Comparison of ENCODE assay signal across 19 mouse cellular contexts in genomic region chr1:21048402-21048801, GRCm38 (mm10). TPM values are rescaled to one million over a fixed set of nuclear protein-coding genes. Genes with fewer than 3 reads are reported as not detected.
DNase-seq lines count a peak whose midpoint lies in the region; ATAC-seq and TF ChIP-seq lines count a peak whose summit lies in the region.
"Had no signal": no experiment of that assay in that cellular context is flagged by ENCODE, and none has a peak within 500 bp of the region (broad histone marks: within the 10 kb centered on the region; RNA-seq: fewer than 3 reads in every experiment).

No protein-coding gene starts in this region.

- no peak overlapping the region for H3K4me3 ChIP-seq in heart, embryonic 12.5 days
- no peak overlapping the region for H3K4me3 ChIP-seq in heart, embryonic 10.5 days
- H3K4me3 ChIP-seq in MEL (ENCODE audit: control insufficient read depth in 1 of 2, insufficient read depth in 1 of 2, low read depth in 2 of 2, low read length in 2 of 2), result no peak overlapping the region
- H3K4me3 ChIP-seq in liver, embryonic 15.5 days (replicated peaks), result no peak overlapping the region
- no peak overlapping the region for H3K4me3 ChIP-seq in midbrain, embryonic 11.5 days (ENCODE audit: low read depth, low read length)
- no peak overlapping the region for H3K4me3 ChIP-seq in forebrain, postnatal 0 days (ENCODE audit: low read depth, low read length)
- H3K4me3 ChIP-seq: embryonic facial prominence, embryonic 12.5 days; forebrain, embryonic 12.5 days; heart, adult 2 months; heart, embryonic 13.5 days; hindbrain, embryonic 15.5 days had no signal

- no peak for TF ChIP-seq RAD21 in MEL (IDR thresholded peaks at IDR 0.05; ENCODE audit: low read depth, low read length)

- no peak overlapping the region for H3K4me2 ChIP-seq in heart, embryonic 12.5 days
- H3K4me2 ChIP-seq in liver, embryonic 15.5 days, result no peak overlapping the region
- H3K4me2 ChIP-seq in midbrain, embryonic 11.5 days, result no peak overlapping the region
- H3K4me2 ChIP-seq in forebrain, postnatal 0 days (ENCODE audit: low read depth), result no peak overlapping the region
- H3K4me2 ChIP-seq: embryonic facial prominence, embryonic 12.5 days; forebrain, embryonic 12.5 days; heart, embryonic 13.5 days; hindbrain, embryonic 15.5 days had no signal

- H3K79me2 ChIP-seq in MEL (ENCODE audit: control insufficient read depth, insufficient read depth, low read length, poor library complexity), result no peaks in the 10 kb centered on the region

- 37% methylated on average over 8 of the region's 8 CpGs for WGBS in heart, embryonic 12.5 days
- WGBS in heart, embryonic 10.5 days, result 38% methylated on average over 8 of the region's 8 CpGs
- WGBS in liver, embryonic 15.5 days (ENCODE audit: insufficient replicate concordance), result 36% methylated on average over 8 of the region's 8 CpGs
- 86% methylated on average over 8 of the region's 8 CpGs for WGBS in midbrain, embryonic 11.5 days
- 91% methylated on average over 8 of the region's 8 CpGs for WGBS in forebrain, postnatal 0 days

- DNase-seq in heart, embryonic 10.5 days (ENCODE audit: low spot score), result no peak
- peak; percentile 55 for DNase-seq in MEL (ENCODE audit: low read depth, low spot score)
- DNase-seq in midbrain, embryonic 11.5 days (ENCODE audit: low spot score, missing footprints), result no peak
- DNase-seq in kidney, postnatal 10 days, result no peak
- DNase-seq in forebrain, postnatal 0 days, result no peak
- DNase-seq: adrenal gland, adult 2 months; adrenal gland, postnatal 25 days; cerebellum, adult 2 months; cerebellum, postnatal 10 days; gastrocnemius, postnatal 14 days; heart, adult 2 months; heart, postnatal 36 days had no signal

- no peaks in the 10 kb centered on the region for H3K9me3 ChIP-seq in heart, embryonic 12.5 days (replicated peaks)
- no peaks in the 10 kb centered on the region for H3K9me3 ChIP-seq in heart, embryonic 10.5 days
- H3K9me3 ChIP-seq in MEL (replicated peaks; ENCODE audit: insufficient read depth, low read length), result no peaks in the 10 kb centered on the region
- H3K9me3 ChIP-seq in liver, embryonic 15.5 days (replicated peaks), result no peaks in the 10 kb centered on the region
- H3K9me3 ChIP-seq in midbrain, embryonic 11.5 days (ENCODE audit: control insufficient read depth, low read length), result no peaks in the 10 kb centered on the region
- no peaks in the 10 kb centered on the region for H3K9me3 ChIP-seq in forebrain, postnatal 0 days (ENCODE audit: low read length)
- H3K9me3 ChIP-seq: embryonic facial prominence, embryonic 12.5 days; forebrain, embryonic 12.5 days; heart, embryonic 13.5 days; hindbrain, embryonic 15.5 days had no signal

- peak; percentile 87 to 93 for TF ChIP-seq EP300 in MEL (IDR thresholded peaks at IDR 0.05; ENCODE audit: low read depth in 1 of 2, low read length in 2 of 2)

- no peaks in the 10 kb centered on the region for H3K27me3 ChIP-seq in heart, embryonic 12.5 days (replicated peaks)
- no peaks in the 10 kb centered on the region for H3K27me3 ChIP-seq in heart, embryonic 10.5 days (ENCODE audit: insufficient read depth, poor library complexity, severe bottlenecking)
- H3K27me3 ChIP-seq in MEL (ENCODE audit: control insufficient read depth in 1 of 2, insufficient read depth in 2 of 2, low read length in 2 of 2), result no peaks in the 10 kb centered on the region
- H3K27me3 ChIP-seq in liver, embryonic 15.5 days, result no peaks in the 10 kb centered on the region
- no peaks in the 10 kb centered on the region for H3K27me3 ChIP-seq in midbrain, embryonic 11.5 days (ENCODE audit: control insufficient read depth, insufficient read depth, low read length)
- H3K27me3 ChIP-seq in forebrain, postnatal 0 days (ENCODE audit: insufficient read depth, low read length), result no peaks in the 10 kb centered on the region
- H3K27me3 ChIP-seq: embryonic facial prominence, embryonic 12.5 days; forebrain, embryonic 12.5 days; heart, embryonic 13.5 days; hindbrain, embryonic 15.5 days had no signal

- no peak for TF ChIP-seq CTCF in MEL (IDR thresholded peaks at IDR 0.05 in 2 of 3, conservative IDR thresholded peaks at IDR 0.05 in 1 of 3; ENCODE audit: control insufficient read depth in 1 of 3, insufficient read depth in 1 of 3, low read depth in 2 of 3, low read length in 3 of 3, poor library complexity in 1 of 3, severe bottlenecking in 1 of 3)
- TF ChIP-seq CTCF in forebrain, postnatal 0 days (IDR thresholded peaks at IDR 0.05; ENCODE audit: low read depth), result no peak

- peak overlapping the region; percentile 6; the same call in 1 of the 2 replicates for H3K27ac ChIP-seq in heart, embryonic 12.5 days (ENCODE audit: poor library complexity, severe bottlenecking)
- no peak overlapping the region for H3K27ac ChIP-seq in heart, embryonic 10.5 days
- H3K27ac ChIP-seq in MEL (ENCODE audit: control insufficient read depth, low read depth, low read length), result peak overlapping the region; percentile 32
- H3K27ac ChIP-seq in liver, embryonic 15.5 days (replicated peaks), result no peak overlapping the region
- no peak overlapping the region for H3K27ac ChIP-seq in midbrain, embryonic 11.5 days (ENCODE audit: low read depth, low read length)
- no peak overlapping the region for H3K27ac ChIP-seq in forebrain, postnatal 0 days (ENCODE audit: low read depth, low read length)
- H3K27ac ChIP-seq: embryonic facial prominence, embryonic 12.5 days; forebrain, embryonic 12.5 days; heart, adult 2 months; heart, embryonic 13.5 days; hindbrain, embryonic 15.5 days had no signal

- H3K36me3 ChIP-seq in heart, embryonic 12.5 days, result no peaks in the 10 kb centered on the region
- H3K36me3 ChIP-seq in heart, embryonic 10.5 days, result no peaks in the 10 kb centered on the region
- peaks cover 0 to 35% of the 10 kb centered on the region in 2 experiments; a peak in 2 of 4 replicates for H3K36me3 ChIP-seq in MEL (ENCODE audit: control insufficient read depth in 1 of 2, insufficient read depth in 2 of 2, low read length in 2 of 2)
- H3K36me3 ChIP-seq in liver, embryonic 15.5 days (replicated peaks), result no peaks in the 10 kb centered on the region
- H3K36me3 ChIP-seq in midbrain, embryonic 11.5 days (ENCODE audit: control insufficient read depth, insufficient read depth, low read length), result no peaks in the 10 kb centered on the region
- no peaks in the 10 kb centered on the region for H3K36me3 ChIP-seq in forebrain, postnatal 0 days (ENCODE audit: insufficient read depth)
- H3K36me3 ChIP-seq: embryonic facial prominence, embryonic 12.5 days; forebrain, embryonic 12.5 days; heart, embryonic 13.5 days; hindbrain, embryonic 15.5 days had no signal

- no peak overlapping the region for H3K9ac ChIP-seq in heart, embryonic 12.5 days
- no peak overlapping the region for H3K9ac ChIP-seq in MEL (ENCODE audit: control insufficient read depth, low read depth, low read length, poor library complexity, severe bottlenecking)
- H3K9ac ChIP-seq in liver, embryonic 15.5 days, result no peak overlapping the region
- no peak overlapping the region for H3K9ac ChIP-seq in midbrain, embryonic 11.5 days (ENCODE audit: low read length)
- H3K9ac ChIP-seq in forebrain, postnatal 0 days, result no peak overlapping the region
- H3K9ac ChIP-seq: embryonic facial prominence, embryonic 12.5 days; forebrain, embryonic 12.5 days; heart, embryonic 13.5 days; hindbrain, embryonic 15.5 days had no signal

- no peak for TF ChIP-seq POLR2A in MEL (IDR thresholded peaks at IDR 0.05; ENCODE audit: control insufficient read depth in 1 of 2, insufficient read depth in 1 of 2, low read depth in 1 of 2, low read length in 2 of 2, poor library complexity in 1 of 2)

- no peak for ATAC-seq in heart, embryonic 12.5 days (ENCODE audit: insufficient number of reproducible peaks, low FRiP score)
- ATAC-seq in liver, embryonic 15.5 days (ENCODE audit: insufficient read depth), result 0 out of 2 replicates have a peak, but pooled peaks have one; percentile 9
- no peak for ATAC-seq in midbrain, embryonic 11.5 days (ENCODE audit: low FRiP score)
- no peak for ATAC-seq in forebrain, postnatal 0 days
- ATAC-seq: forebrain, embryonic 16.5 days had no signal

- peaks cover 61% of the 10 kb centered on the region for H3K4me1 ChIP-seq in heart, embryonic 12.5 days (replicated peaks)
- peaks cover 59% of the 10 kb centered on the region for H3K4me1 ChIP-seq in heart, embryonic 10.5 days
- peaks cover 29 to 51% of the 10 kb centered on the region in 2 experiments for H3K4me1 ChIP-seq in MEL (ENCODE audit: control insufficient read depth in 1 of 2, insufficient read depth in 2 of 2, low read length in 2 of 2)
- peaks cover 16% of the 10 kb centered on the region for H3K4me1 ChIP-seq in liver, embryonic 15.5 days (replicated peaks)
- H3K4me1 ChIP-seq in midbrain, embryonic 11.5 days (ENCODE audit: control insufficient read depth, insufficient read depth, low read length), result peaks cover 16% of the 10 kb centered on the region
- H3K4me1 ChIP-seq in forebrain, postnatal 0 days (ENCODE audit: insufficient read depth), result peaks cover 6% of the 10 kb centered on the region; the same call in 1 of the 2 replicates

TF ChIP-seq in MEL, 35 proteins besides CTCF, POLR2A, EP300 and RAD21:
- TF ChIP-seq MYB (IDR thresholded peaks at IDR 0.05; ENCODE audit: low read depth, low read length) (peak; percentile 82), RCOR1 (IDR thresholded peaks at IDR 0.05; ENCODE audit: low read depth, low read length) (peak; percentile 82), TAL1 (IDR thresholded peaks at IDR 0.05; ENCODE audit: low read length) (peak; percentile 28; the same call in 1 of the 2 replicates), KAT2A (conservative IDR thresholded peaks at IDR 0.05; ENCODE audit: low read depth, low read length) (no peak), MAZ (IDR thresholded peaks at IDR 0.05; ENCODE audit: low read depth, low read length) (no peak), TCF12 (IDR thresholded peaks at IDR 0.05; ENCODE audit: low read depth, low read length) (peak; percentile 86), MAX (IDR thresholded peaks at IDR 0.05; ENCODE audit: low read length) (no peak), ETS1 (IDR thresholded peaks at IDR 0.05; ENCODE audit: low read depth, low read length) (peak; percentile 66; the same call in 1 of the 2 replicates), SIN3A (IDR thresholded peaks at IDR 0.05; ENCODE audit: low read length) (peak; percentile 50), GATA1 (IDR thresholded peaks at IDR 0.05; ENCODE audit: low read depth, low read length) (peak; percentile 88)

RNA-seq across cellular contexts. Expression of gene Tram2, which starts 30.6 kb away (rescaled TPM):
- polyA plus RNA-seq in heart, embryonic 12.5 days (2016; fragmentation: Nextera tagmentation; extraction: Ambion mirVana), result 5.5 and 5.8 TPM in 2 replicates
- 5.2 and 5.8 TPM in 2 replicates for polyA plus RNA-seq in heart, embryonic 10.5 days (2016; fragmentation: Nextera tagmentation; extraction: Ambion mirVana)
- total RNA-seq in MEL (2012; rRNA removed), result 0.54 and 0.95 TPM in 2 replicates
- polyA plus RNA-seq in MEL (2012; ENCODE audit: insufficient read depth in 1 of 2, insufficient read length in 2 of 2, low read depth in 1 of 2, low replicate concordance in 2 of 2, missing spikeins in 1 of 2), result 1 to 10 TPM in 1 of 2 experiments, not detected in 1; 2.9 TPM
- polyA plus RNA-seq in liver, embryonic 15.5 days (2015; fragmentation: Nextera tagmentation; extraction: Ambion mirVana), result 1.6 and 1.7 TPM in 2 replicates
- 6.1 and 6.4 TPM in 2 replicates for polyA plus RNA-seq in midbrain, embryonic 11.5 days (2014; fragmentation: Nextera tagmentation; extraction: Ambion mirVana)
- 0.85 and 1.9 TPM in 2 replicates for total RNA-seq in forebrain, postnatal 0 days (2014; rRNA removed)
- 0.98 and 1.3 TPM in 2 replicates for polyA plus RNA-seq in forebrain, postnatal 0 days (2015; fragmentation: Nextera tagmentation; extraction: Ambion mirVana)

Comparison
In these comparisons a context has a peak if more than half of its experiments do, and no peak if none do; other contexts are left out.
1. H3K27ac ChIP-seq: peak in heart, embryonic 12.5 days (single experiment) and MEL (single experiment); none in heart, embryonic 10.5 days (single experiment), liver, embryonic 15.5 days (single experiment), midbrain, embryonic 11.5 days (single experiment) and forebrain, postnatal 0 days (single experiment).